Mouse (Mus musculus) neural tube, embryonic 12.5 days (tissue): Measurements from ENCODE around the gene Mre11a. TPM values are rescaled to one million over a fixed set of nuclear protein-coding genes. Genes with fewer than 3 reads are reported as not detected.
A peak's percentile ranks its signal among the peaks of the same experiment; 100 is the strongest.
"Not testable (repeated sequence)": the region's sequence is repeated elsewhere in the genome, so short reads cannot be mapped to it uniquely, and the experiment has no call there.

Source experiments
- ATAC-seq: fragments of 200-750 bp; cut with Nextera tagmentation; 2 replicates; pipeline ENCODE4 v1.8.0; 2017; ENCODE audit warnings: low read depth, mild to moderate bottlenecking, moderate TSS enrichment, moderate library complexity; ENCODE audit not compliant: low FRiP score
- H3K27ac ChIP-seq: fragments of 300-500 bp; sonication (generic); 2 replicates; pipeline ENCODE4 v1.5.1; 2016
- H3K27me3 ChIP-seq: fragments of 300-500 bp; sonication (generic); replicated peaks from 2 replicates; pipeline ENCODE4 v1.6.1; 2016; ENCODE audit warnings: mild to moderate bottlenecking
- H3K36me3 ChIP-seq: fragments of 300-500 bp; sonication (generic); 2 replicates; pipeline ENCODE4 v1.6.1; 2016; ENCODE audit warnings: mild to moderate bottlenecking
- H3K4me1 ChIP-seq: fragments of 300-500 bp; sonication (generic); 2 replicates; pipeline ENCODE4 v1.6.1; 2016
- H3K4me2 ChIP-seq: fragments of 300-500 bp; sonication (generic); replicated peaks from 2 replicates; pipeline ENCODE4 v1.6.1; 2016; ENCODE audit warnings: mild to moderate bottlenecking
- H3K4me3 ChIP-seq: fragments of 300-500 bp; sonication (generic); 2 replicates; pipeline ENCODE4 v1.5.1; 2016
- H3K9ac ChIP-seq: fragments of 300-500 bp; sonication (generic); 2 replicates; pipeline ENCODE4 v1.6.1; 2016; ENCODE audit warnings: mild to moderate bottlenecking
- H3K9me3 ChIP-seq: fragments of 300-500 bp; sonication (generic); 2 replicates; pipeline ENCODE4 v1.6.1; 2016; ENCODE audit warnings: mild to moderate bottlenecking
- WGBS: fragments of 180-500 bp; shearing (Covaris S2); methylation state at CpG from one replicate; pipeline ENCODE4 v1.1.7; 2016; 5-methylcytosine and 5-hydroxymethylcytosine counted together
- polyA plus RNA-seq: library from polyadenylated mRNA; unstranded; fragments of >200 nt; fragmentation: Nextera tagmentation; extraction: Ambion mirVana; gene quantifications from 2 replicates; pipeline ENCODE4 v1.2.1, GENCODE M21; 2016

Mre11a gene
- polyA plus RNA-seq, 1 experiment from 2014 or later: 19.7 TPM

GRCm38 (mm10) chr9:14858782-14859181 lies 74.3 kb downstream of the Mre11a start:
- H3K27me3 ChIP-seq: peaks cover 46% of the 10 kb centered on the region
- no peaks in the 10 kb centered on the region for H3K9me3 ChIP-seq
- WGBS: 83% methylated on average over 3 of the region's 3 CpGs
- no peak overlapping the region for H3K9ac ChIP-seq
- H3K4me2 ChIP-seq: no peak overlapping the region
- no peak overlapping the region for H3K27ac ChIP-seq
- no peaks in the 10 kb centered on the region for H3K36me3 ChIP-seq
- no peak for ATAC-seq
- no peak overlapping the region for H3K4me3 ChIP-seq
- H3K4me1 ChIP-seq: peaks cover 3% of the 10 kb centered on the region; the same call in 1 of the 2 replicates

- Histone ChIP-seq H3K27me3 (peaks cover 46% of the 10 kb centered on the region), H3K36me3 (no peaks in the 10 kb centered on the region), H3K9ac (peak within 1 kb of the TSS; percentile 53), H3K27ac (no peak within 1 kb of the TSS), H3K4me2 (peak within 1 kb of the TSS; percentile 94), H3K4me1 (peaks cover 3% of the 10 kb centered on the region; the same call in 1 of the 2 replicates), H3K4me3 (peak within 1 kb of the TSS; percentile 43), H3K9me3 (no peaks in the 10 kb centered on the region)
- peak; percentile 95 for ATAC-seq
- 2% methylated on average over 47 of the region's 47 CpGs for WGBS
Measured at GRCm38 (mm10) chr9:14859868-14860639, 75.6 kb downstream of the Mre11a start, which contains the start of gene Gpr83. Gpr83 (plus strand) TSS chr9:14860210.

- Histone ChIP-seq H3K27ac (no peak overlapping the region), H3K27me3 (peaks cover 46% of the 10 kb centered on the region), H3K4me2 (no peak overlapping the region), H3K4me1 (peaks cover 3% of the 10 kb centered on the region; the same call in 1 of the 2 replicates), H3K36me3 (no peaks in the 10 kb centered on the region), H3K9ac (no peak overlapping the region), H3K4me3 (no peak overlapping the region), H3K9me3 (no peaks in the 10 kb centered on the region)
- 91% methylated on average over 3 of the region's 3 CpGs for whole genome bisulfite sequencing
- no peak for ATAC-seq
Measured at GRCm38 (mm10) chr9:14863126-14863525, 78.7 kb downstream of the Mre11a start.

- H3K4me3 ChIP-seq: no peak overlapping the region
- peaks cover 31% of the 10 kb centered on the region for H3K27me3 ChIP-seq
- no peak overlapping the region for H3K4me2 ChIP-seq
- no peaks in the 10 kb centered on the region for H3K36me3 ChIP-seq
- H3K9ac ChIP-seq: no peak overlapping the region
- 87% methylated on average over 9 of the region's 9 CpGs for WGBS
- H3K4me1 ChIP-seq: peaks cover 1% of the 10 kb centered on the region; the same call in 1 of the 2 replicates
- ATAC-seq: no peak
- no peaks in the 10 kb centered on the region for H3K9me3 ChIP-seq
- no peak overlapping the region for H3K27ac ChIP-seq
Measured at GRCm38 (mm10) chr9:14864726-14865125, 80.3 kb downstream of the Mre11a start.

- H3K9me3 ChIP-seq: no peaks in the 10 kb centered on the region
- no peak overlapping the region for H3K4me2 ChIP-seq
- 46% methylated on average over 7 of the region's 7 CpGs for WGBS
- H3K27me3 ChIP-seq: peaks cover 10% of the 10 kb centered on the region; the same call in 1 of the 2 replicates
- H3K27ac ChIP-seq: no peak overlapping the region
- peaks cover 4% of the 10 kb centered on the region for H3K4me1 ChIP-seq
- peak; percentile 52 for ATAC-seq
- no peaks in the 10 kb centered on the region for H3K36me3 ChIP-seq
- no peak overlapping the region for H3K4me3 ChIP-seq
- H3K9ac ChIP-seq: no peak overlapping the region
Measured at GRCm38 (mm10) chr9:14866957-14867356, 82.5 kb downstream of the Mre11a start.

- no peak overlapping the region for H3K27ac ChIP-seq
- ATAC-seq: no peak
- WGBS: 96% methylated on average over 8 of the region's 8 CpGs
Measured at GRCm38 (mm10) chr9:14868326-14868725, 83.9 kb downstream of the Mre11a start.

GRCm38 (mm10) chr9:14870377-14870776 lies 85.9 kb downstream of the Mre11a start:
- Histone ChIP-seq H3K27me3 (no peaks in the 10 kb centered on the region), H3K4me3 (no peak overlapping the region), H3K9me3 (no peaks in the 10 kb centered on the region), H3K36me3 (no peaks in the 10 kb centered on the region), H3K4me1 (peaks cover 14% of the 10 kb centered on the region), H3K27ac (no peak overlapping the region), H3K4me2 (no peak overlapping the region), H3K9ac (no peak overlapping the region)
- no peak for ATAC-seq
- 91% methylated on average over 2 of the region's 2 CpGs for WGBS

More at GRCm38 (mm10) chr9:14868326-14868725, 83.9 kb downstream of the Mre11a start:
- H3K4me1 ChIP-seq: peaks cover 14% of the 10 kb centered on the region
- H3K36me3 ChIP-seq: no peaks in the 10 kb centered on the region
- H3K9me3 ChIP-seq: no peaks in the 10 kb centered on the region
- H3K4me2 ChIP-seq: no peak overlapping the region
- no peak overlapping the region for H3K4me3 ChIP-seq
- no peak overlapping the region for H3K9ac ChIP-seq
- no peaks in the 10 kb centered on the region for H3K27me3 ChIP-seq

- no peak overlapping the region for H3K9ac ChIP-seq
- no peak for ATAC-seq
- no peaks in the 10 kb centered on the region for H3K9me3 ChIP-seq
- H3K4me2 ChIP-seq: no peak overlapping the region
- H3K4me1 ChIP-seq: peaks cover 14% of the 10 kb centered on the region
- no peaks in the 10 kb centered on the region for H3K27me3 ChIP-seq
- no peak overlapping the region for H3K27ac ChIP-seq
- no peak overlapping the region for H3K4me3 ChIP-seq
- no peaks in the 10 kb centered on the region for H3K36me3 ChIP-seq
- 92% methylated on average over 10 of the region's 10 CpGs for WGBS
Measured at GRCm38 (mm10) chr9:14870802-14871201, 86.3 kb downstream of the Mre11a start.

GRCm38 (mm10) chr9:14871536-14871935 lies 87.1 kb downstream of the Mre11a start:
- Histone ChIP-seq H3K9me3 (no peaks in the 10 kb centered on the region), H3K9ac (no peak overlapping the region), H3K4me2 (no peak overlapping the region), H3K27me3 (no peaks in the 10 kb centered on the region), H3K36me3 (no peaks in the 10 kb centered on the region), H3K4me3 (no peak overlapping the region), H3K27ac (no peak overlapping the region), H3K4me1 (peaks cover 14% of the 10 kb centered on the region)
- ATAC-seq: no peak
- 62% methylated on average over 3 of the region's 3 CpGs for WGBS

GRCm38 (mm10) chr9:14872181-14872930 lies 87.9 kb downstream of the Mre11a start:
- Histone ChIP-seq H3K27ac (no peak overlapping the region), H3K4me2 (peak overlapping the region; percentile 21), H3K36me3 (no peaks in the 10 kb centered on the region), H3K9ac (no peak overlapping the region), H3K9me3 (no peaks in the 10 kb centered on the region), H3K27me3 (no peaks in the 10 kb centered on the region), H3K4me3 (no peak overlapping the region), H3K4me1 (peaks cover 14% of the 10 kb centered on the region)
- WGBS: 19% methylated on average over 17 of the region's 17 CpGs
- ATAC-seq: peak; percentile 92

- H3K27me3 ChIP-seq: no peaks in the 10 kb centered on the region
- ATAC-seq: no peak
- H3K4me2 ChIP-seq: no peak overlapping the region
Measured at GRCm38 (mm10) chr9:14875743-14876507, 91.5 kb downstream of the Mre11a start.

GRCm38 (mm10) chr9:14876566-14876965 lies 92.1 kb downstream of the Mre11a start:
- WGBS: 25% methylated on average over 8 of the region's 8 CpGs
- H3K9ac ChIP-seq, H3K36me3 ChIP-seq, H3K9me3 ChIP-seq, H3K27me3 ChIP-seq, ATAC-seq, H3K4me3 ChIP-seq, H3K4me2 ChIP-seq, H3K27ac ChIP-seq: not testable (repeated sequence)
- peaks cover 14% of the 10 kb centered on the region for H3K4me1 ChIP-seq

More at GRCm38 (mm10) chr9:14875743-14876507, 91.5 kb downstream of the Mre11a start:
- Histone ChIP-seq H3K27ac (no peak overlapping the region), H3K9me3 (no peaks in the 10 kb centered on the region), H3K9ac (no peak overlapping the region), H3K4me1 (peaks cover 14% of the 10 kb centered on the region), H3K36me3 (no peaks in the 10 kb centered on the region), H3K4me3 (no peak overlapping the region)
- WGBS: 86% methylated on average over 5 of the region's 5 CpGs
